Mouse (Mus musculus): ENCODE measurements around the gene Hist1h4b.
"Not testable (repeated sequence)": the region's sequence is repeated elsewhere in the genome, so short reads cannot be mapped to it uniquely, and the experiment has no call there.

Hist1h4b gene

DNA sequence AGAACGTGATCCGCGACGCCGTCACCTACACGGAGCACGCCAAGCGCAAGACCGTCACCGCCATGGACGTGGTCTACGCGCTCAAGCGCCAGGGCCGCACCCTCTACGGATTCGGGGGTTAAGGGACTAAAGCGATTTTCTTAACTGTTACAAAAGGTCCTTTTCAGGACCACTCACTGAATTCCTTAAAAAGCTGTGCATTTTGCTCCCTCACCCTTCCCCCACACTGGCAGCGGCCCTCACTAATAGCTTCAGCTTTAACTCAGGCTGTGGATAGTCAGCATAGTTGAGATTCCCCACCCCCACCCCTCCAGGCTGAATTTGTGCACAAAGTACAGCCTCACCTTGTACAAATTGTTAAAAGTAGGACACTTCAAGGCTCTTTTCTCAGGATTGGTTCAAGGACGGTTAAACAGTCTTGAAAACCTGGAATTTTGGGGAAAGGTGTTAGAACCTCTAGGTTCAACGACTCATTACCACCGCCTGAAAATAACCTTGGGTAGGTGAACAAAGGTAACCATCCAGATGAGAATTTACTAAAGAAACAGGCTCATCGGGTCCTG is 479 bp downstream of the Hist1h4b start:
- no peak for DNase-seq (ENCODE audit: low read depth, low spot score)

- no peak for DNase-seq (ENCODE audit: low read depth, low spot score)
These were observed 1.1 kb downstream of the Hist1h4b start for GRCm38 (mm10) chr13:23757921-23758320.

GRCm38 (mm10) chr13:23759251-23759771 is 2.5 kb downstream of the Hist1h4b start:
- DNase-seq (ENCODE audit: low read depth, low spot score), result no peak

GRCm38 (mm10) chr13:23759916-23760239 is 3.1 kb downstream of the Hist1h4b start:
- DNase-seq (ENCODE audit: low read depth, low spot score), result no peak

DNA sequence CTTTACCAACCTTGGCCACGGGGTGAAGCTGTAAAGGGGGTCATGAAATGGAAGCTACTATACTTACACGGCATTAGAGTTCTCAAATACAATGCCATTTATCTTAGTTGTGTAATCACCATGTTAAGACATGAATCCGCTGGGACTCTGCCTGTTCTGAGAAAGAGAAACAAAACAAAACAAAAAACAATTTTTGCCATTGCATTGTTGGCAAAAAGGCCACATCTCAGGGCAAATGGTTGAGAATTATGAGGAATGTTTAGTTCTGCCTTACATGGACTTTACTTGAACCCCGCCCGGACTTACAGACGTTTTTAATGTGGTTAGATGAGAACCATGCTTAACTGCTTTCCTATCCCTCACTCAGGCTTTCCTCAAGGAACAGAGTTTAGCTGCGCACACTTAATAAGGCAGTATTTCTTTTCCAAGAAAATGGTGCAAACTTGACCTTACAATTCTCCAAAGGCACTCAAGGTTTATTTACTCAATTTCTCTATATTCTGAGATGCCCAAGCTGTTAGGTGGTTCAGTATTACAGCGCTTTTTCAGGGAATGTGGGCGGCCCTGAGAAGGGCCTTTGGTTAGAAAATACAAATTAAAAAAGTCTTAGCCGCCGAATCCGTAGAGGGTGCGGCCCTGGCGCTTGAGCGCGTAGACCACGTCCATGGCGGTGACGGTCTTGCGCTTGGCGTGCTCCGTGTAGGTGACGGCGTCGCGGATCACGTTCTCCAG is 3.6 kb downstream of the Hist1h4b start:
- DNase-seq (ENCODE audit: low read depth, low spot score), result no peak

GRCm38 (mm10) chr13:23760972-23761864 is 4.4 kb downstream of the Hist1h4b start, which contains the start of gene Hist1h4a:
Gene Hist1h4a (minus strand): TSS chr13:23761230.
- DNase-seq (ENCODE audit: low read depth, low spot score), result peak; percentile 97

GRCm38 (mm10) chr13:23761871-23762821 is 5.3 kb downstream of the Hist1h4b start, which contains the start of gene Hist1h3a:
Gene Hist1h3a (minus strand): TSS chr13:23762386.
- DNase-seq (ENCODE audit: low read depth, low spot score), result not testable (repeated sequence)

DNA sequence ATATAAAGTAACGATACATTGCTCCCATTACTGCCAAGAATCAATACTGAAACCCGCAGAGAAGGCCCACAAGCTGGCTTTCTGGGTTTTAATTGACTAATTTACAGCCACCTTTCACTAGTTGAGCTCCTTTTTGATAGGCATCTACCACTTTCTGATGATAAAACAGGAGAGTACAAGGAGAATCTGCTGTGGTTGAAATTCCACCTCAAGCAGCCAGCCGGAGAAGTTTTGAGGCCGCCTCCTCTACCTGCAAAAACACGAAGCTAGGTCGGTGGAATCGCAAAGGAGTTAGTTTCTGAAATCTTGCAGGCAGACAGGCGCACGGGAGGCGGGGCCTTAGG is 6.4 kb downstream of the Hist1h4b start:
- DNase-seq (ENCODE audit: low read depth, low spot score), result no peak

- peak; percentile 84 for DNase-seq (ENCODE audit: low read depth, low spot score)
These were observed 6.9 kb downstream of the Hist1h4b start, which contains the start of gene Hist1h1a for GRCm38 (mm10) chr13:23763586-23764323. Gene Hist1h1a (plus strand): TSS chr13:23763666.

DNA sequence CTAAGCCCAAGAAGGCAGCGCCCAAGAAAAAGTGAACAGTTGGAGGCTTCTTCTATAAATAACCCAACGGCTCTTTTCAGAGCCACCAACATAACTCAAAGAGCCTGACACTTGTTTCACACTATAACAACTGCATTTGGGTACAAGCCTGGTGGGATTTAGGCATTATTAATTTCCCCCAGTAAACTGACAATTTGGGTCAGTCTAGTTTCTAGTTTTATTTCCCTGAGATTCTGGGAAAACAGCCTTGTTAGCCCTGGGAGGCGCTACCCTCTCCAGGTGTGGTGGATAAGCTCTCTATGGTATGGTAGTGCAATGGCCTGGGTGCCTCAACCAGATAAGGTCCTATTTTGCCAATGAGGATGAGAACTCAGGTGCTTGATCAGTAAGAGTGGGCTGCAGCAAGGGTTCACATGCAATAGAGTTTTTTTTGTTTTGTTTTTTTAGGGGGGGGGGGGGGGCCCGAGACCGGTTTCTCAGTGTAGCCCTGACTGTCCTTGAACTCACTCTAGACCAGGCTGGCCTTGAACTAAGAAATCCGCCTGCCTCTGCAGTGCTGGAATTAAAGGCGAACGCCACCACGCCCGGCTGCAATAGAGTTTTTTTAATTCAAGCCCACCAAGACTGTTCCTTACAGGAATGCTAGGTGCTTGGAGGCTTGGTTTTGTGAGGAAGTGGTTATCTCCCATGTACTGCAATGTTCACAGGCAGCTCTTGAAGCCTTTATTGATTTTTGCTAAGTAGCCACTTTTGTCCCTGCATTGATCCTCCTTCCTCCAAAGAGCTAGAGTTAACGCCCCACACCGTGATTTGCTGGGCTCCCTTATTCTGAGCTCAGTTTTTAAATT is 7.7 kb downstream of the Hist1h4b start:
- DNase-seq (ENCODE audit: low read depth, low spot score), result no peak

- DNase-seq (ENCODE audit: low read depth, low spot score), result no peak
These were observed 8.3 kb downstream of the Hist1h4b start for GRCm38 (mm10) chr13:23765172-23765513.

DNA sequence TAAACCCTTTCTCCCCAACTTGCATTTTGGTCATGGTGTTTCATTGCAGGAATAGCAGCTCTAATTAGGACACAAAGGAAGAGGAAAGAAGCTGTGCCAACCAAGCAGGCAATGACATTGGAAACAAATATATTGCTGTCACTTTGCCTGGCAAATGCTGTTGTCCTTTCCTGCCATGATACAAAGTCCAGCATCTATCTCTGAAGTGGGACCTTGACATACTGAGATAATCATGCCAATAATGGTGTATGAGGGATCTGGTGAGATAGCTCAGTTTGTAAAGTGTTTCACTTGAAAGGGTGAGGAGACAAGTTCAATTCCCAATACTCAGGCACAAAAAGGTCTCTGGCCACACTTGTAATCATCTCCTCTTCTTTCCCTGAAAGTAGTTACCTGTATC is 10.0 kb downstream of the Hist1h4b start:
- DNase-seq (ENCODE audit: low read depth, low spot score), result no peak

DNA sequence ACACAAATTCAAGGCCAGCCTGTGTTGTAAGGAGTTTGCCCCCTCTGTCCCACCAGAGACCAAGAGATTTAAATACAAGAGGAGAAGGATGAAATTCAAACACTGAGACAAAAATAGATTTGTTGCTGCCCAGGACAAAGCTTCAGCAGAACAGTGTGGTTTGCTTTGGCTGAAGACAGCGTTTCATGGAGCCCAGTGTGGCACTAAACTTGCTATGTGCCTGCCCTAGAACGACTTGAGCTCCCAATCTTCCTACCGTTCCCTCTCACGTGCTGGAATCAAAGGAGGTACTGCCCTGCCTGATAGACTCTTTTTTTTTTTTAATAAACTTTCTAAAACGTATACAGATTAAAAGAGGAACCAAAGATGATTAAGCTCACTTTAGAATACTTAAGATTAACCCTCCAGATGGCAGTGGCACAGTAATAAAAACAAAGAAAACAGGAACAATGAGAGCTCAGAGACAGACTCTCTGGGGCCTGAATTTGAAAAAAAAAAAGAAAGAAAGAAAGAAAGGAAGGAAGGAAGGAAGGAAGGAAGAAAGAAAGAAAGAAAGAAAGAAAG is 12.1 kb downstream of the Hist1h4b start:
- no peak for DNase-seq (ENCODE audit: low read depth, low spot score)

DNA sequence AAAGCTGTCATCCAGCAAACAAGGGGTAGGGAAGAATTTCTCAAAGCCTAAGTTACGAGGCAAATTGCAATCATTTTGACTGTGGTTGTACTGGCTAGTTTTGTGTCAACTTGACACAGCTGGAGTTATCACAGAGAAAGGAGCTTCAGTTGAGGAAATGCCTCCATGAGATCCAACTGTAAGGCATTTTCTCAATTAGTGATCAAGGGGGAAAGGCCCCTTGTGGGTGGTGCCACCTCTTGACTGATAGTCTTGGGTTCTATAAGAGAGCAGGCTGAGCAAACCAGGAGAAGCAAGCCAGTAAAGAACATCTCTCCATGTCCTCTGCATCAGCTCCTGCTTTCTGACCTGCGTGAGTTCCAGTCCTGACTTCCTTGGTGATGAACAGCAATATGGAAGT is 12.8 kb downstream of the Hist1h4b start, which contains the start of gene Trim38:
Trim38 (plus strand) TSS at position 301 of the 400 bp plus-strand sequence.
- DNase-seq (ENCODE audit: low read depth, low spot score), result not testable (repeated sequence)

DNA sequence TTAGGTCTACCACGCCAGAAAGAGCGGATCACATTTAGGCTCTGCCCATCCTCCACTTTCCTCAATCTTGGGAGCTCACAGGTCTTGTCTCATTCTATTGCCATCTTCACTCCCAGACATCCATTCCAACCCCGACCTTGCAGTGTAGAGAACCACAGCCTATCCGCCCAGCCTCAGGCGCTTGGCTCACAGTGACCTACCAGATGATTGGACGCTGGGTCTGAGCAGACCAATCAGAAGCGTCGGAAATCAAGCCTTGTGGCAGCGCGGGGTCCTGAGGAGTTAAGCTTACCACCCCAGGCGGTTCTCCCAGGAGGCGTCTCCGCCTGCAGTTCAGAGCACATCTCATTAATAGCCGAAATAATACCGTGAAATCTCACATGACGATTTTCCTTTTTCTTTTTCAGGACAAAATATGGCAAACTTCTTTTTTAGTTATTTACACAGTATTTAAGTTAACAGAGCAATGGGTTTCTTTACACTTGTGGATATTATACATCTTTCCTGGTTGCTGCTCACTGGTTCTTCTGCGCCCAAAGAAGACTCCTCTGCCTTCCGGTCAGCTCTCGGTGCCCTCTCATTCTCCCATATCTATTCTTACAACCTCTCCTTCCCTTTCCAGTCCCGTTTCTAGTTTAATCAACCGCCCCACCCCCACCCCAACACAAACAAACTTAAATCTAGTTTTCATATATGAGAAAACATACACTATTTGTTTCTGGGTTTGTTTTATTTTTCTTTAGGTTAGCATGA is 15.9 kb downstream of the Hist1h4b start:
- no peak for DNase-seq (ENCODE audit: low read depth, low spot score)

DNA sequence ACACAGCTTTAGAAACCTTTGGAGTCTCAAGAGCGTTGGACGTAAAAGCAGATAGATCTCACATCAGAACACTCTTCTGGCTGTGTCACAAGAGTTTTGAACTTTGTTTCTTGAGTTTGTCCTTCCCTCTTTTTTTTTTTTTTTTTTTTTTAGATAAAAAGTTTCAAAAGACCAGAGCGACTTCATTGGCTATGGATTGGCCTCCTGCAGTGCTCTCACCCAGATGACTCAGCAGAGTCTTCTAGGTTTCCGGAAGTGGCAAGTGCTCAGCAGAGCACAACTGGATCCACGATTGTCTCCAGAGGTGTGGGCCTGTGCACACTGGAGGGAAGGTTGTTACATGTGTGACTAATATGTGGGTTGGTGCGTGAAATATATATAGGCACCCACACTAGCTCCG is 21.5 kb downstream of the Hist1h4b start:
- DNase-seq (ENCODE audit: low read depth, low spot score), result no peak

DNA sequence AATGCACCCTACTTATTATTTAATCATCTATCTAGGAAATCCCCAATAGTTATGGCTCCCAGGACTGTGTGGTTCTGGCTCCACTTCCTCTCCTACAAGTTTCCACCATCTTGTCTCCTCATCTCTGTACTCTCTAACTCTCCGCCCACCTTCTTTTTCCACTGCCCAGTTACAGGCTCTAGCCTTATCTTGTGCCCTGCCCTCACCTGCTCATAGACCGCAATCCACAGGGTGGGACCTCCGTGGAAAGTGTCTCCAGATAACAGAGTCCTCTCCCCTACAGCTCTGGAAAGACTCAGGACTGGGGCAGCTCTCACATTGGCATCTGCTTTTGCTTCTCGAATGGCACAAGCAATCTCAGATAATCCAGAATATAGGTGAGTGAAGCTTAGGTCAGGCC is 22.2 kb downstream of the Hist1h4b start:
- no peak for DNase-seq (ENCODE audit: low read depth, low spot score)

DNA sequence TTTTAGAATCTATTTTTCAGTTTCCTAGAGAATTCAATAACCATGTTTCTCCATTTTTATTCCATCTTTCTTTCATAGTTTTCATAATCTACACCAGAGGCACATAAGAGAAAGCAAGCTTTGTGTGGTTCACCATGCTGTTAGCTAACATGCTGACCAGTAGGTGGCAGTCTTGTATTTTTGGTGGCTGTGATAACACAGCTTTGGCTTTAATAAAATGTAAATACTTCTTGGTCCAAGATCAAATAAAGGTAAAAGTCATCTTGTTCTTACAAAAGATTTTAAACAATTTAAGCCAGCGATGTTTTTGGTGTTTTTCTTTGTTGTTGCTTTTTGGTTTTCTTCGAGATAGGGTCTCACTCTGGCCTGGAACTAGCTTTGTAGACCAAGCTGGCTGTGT is 35.7 kb downstream of the Hist1h4b start:
- DNase-seq (ENCODE audit: low read depth, low spot score), result peak; percentile 54
